Mouse (Mus musculus): ENCODE data around the gene Lurap1. TPM values are rescaled to one million over a fixed set of nuclear protein-coding genes. Genes with fewer than 3 reads are reported as not detected.

Lurap1 gene
- total and polyA plus RNA-seq, 2 experiments from 2014 or later, result 3.0 to 5.0 TPM

GRCm38 (mm10) chr4:116160769-116161168 is 9.6 kb upstream of the Lurap1 start:
- no peak overlapping the region for H3K4me3 ChIP-seq (ENCODE audit: low read depth, low read length)
- peak overlapping the region; percentile 42; the same call in 1 of the 2 replicates for H3K27ac ChIP-seq (ENCODE audit: low read depth, low read length)
- H3K27me3 ChIP-seq (ENCODE audit: insufficient read depth, low read length), result no peaks in the 10 kb centered on the region
- WGBS, result 71% methylated on average over 3 of the region's 3 CpGs
- no peak overlapping the region for H3K4me2 ChIP-seq (ENCODE audit: low read depth)
- no peak for TF ChIP-seq CTCF (IDR thresholded peaks at IDR 0.05; ENCODE audit: low read depth)
- DNase-seq (peak; percentile 35), ATAC-seq (peak; percentile 38)
- H3K9me3 ChIP-seq (ENCODE audit: low read length), result no peaks in the 10 kb centered on the region
- no peak overlapping the region for H3K9ac ChIP-seq
- peaks cover 37% of the 10 kb centered on the region for H3K36me3 ChIP-seq (ENCODE audit: insufficient read depth)
- no peaks in the 10 kb centered on the region for H3K4me1 ChIP-seq (ENCODE audit: insufficient read depth)

GRCm38 (mm10) chr4:116159912-116160311 is 8.8 kb upstream of the Lurap1 start:
- H3K4me3 ChIP-seq (ENCODE audit: low read depth, low read length), result no peak overlapping the region
- no peaks in the 10 kb centered on the region for H3K27me3 ChIP-seq (ENCODE audit: insufficient read depth, low read length)
- ATAC-seq (peak; percentile 89), DNase-seq (peak; percentile 78)
- peak; percentile 79 for TF ChIP-seq CTCF (IDR thresholded peaks at IDR 0.05; ENCODE audit: low read depth)
- no peak overlapping the region for H3K9ac ChIP-seq
- no peaks in the 10 kb centered on the region for H3K9me3 ChIP-seq (ENCODE audit: low read length)
- H3K27ac ChIP-seq (ENCODE audit: low read depth, low read length), result peak overlapping the region; percentile 42
- H3K4me1 ChIP-seq (ENCODE audit: insufficient read depth), result no peaks in the 10 kb centered on the region
- 0 out of 2 replicates have a peak overlapping the region, but pooled peaks have one; percentile 8 for H3K4me2 ChIP-seq (ENCODE audit: low read depth)
- 51% methylated on average over 3 of the region's 3 CpGs for WGBS
- H3K36me3 ChIP-seq (ENCODE audit: insufficient read depth), result peaks cover 45% of the 10 kb centered on the region

- ATAC-seq, result no peak
- TF ChIP-seq CTCF (IDR thresholded peaks at IDR 0.05; ENCODE audit: low read depth), result no peak
- DNase-seq, result no peak
- WGBS, result 92% methylated on average over 2 of the region's 2 CpGs
- no peaks in the 10 kb centered on the region for H3K4me1 ChIP-seq (ENCODE audit: insufficient read depth)
- H3K27me3 ChIP-seq (ENCODE audit: insufficient read depth, low read length), result no peaks in the 10 kb centered on the region
- no peak overlapping the region for H3K4me2 ChIP-seq (ENCODE audit: low read depth)
- H3K27ac ChIP-seq (ENCODE audit: low read depth, low read length), result no peak overlapping the region
- H3K9ac ChIP-seq, result no peak overlapping the region
- peaks cover 64% of the 10 kb centered on the region for H3K36me3 ChIP-seq (ENCODE audit: insufficient read depth)
- no peak overlapping the region for H3K4me3 ChIP-seq (ENCODE audit: low read depth, low read length)
- no peaks in the 10 kb centered on the region for H3K9me3 ChIP-seq (ENCODE audit: low read length)
Measured at GRCm38 (mm10) chr4:116157882-116158281, 6.7 kb upstream of the Lurap1 start.

GRCm38 (mm10) chr4:116152702-116153101 is 1.6 kb upstream of the Lurap1 start:
- H3K27ac ChIP-seq (ENCODE audit: low read depth, low read length), result no peak overlapping the region
- H3K27me3 ChIP-seq (ENCODE audit: insufficient read depth, low read length), result no peaks in the 10 kb centered on the region
- H3K9ac ChIP-seq, result no peak overlapping the region
- H3K4me1 ChIP-seq (ENCODE audit: insufficient read depth), result peaks cover 4% of the 10 kb centered on the region; the same call in 1 of the 2 replicates
- TF ChIP-seq CTCF (IDR thresholded peaks at IDR 0.05; ENCODE audit: low read depth), result no peak
- 95% methylated on average over 15 of the region's 15 CpGs for WGBS
- no peak overlapping the region for H3K4me2 ChIP-seq (ENCODE audit: low read depth)
- DNase-seq (no peak), ATAC-seq (no peak)
- no peaks in the 10 kb centered on the region for H3K9me3 ChIP-seq (ENCODE audit: low read length)
- no peak overlapping the region for H3K4me3 ChIP-seq (ENCODE audit: low read depth, low read length)
- peaks cover 58% of the 10 kb centered on the region for H3K36me3 ChIP-seq (ENCODE audit: insufficient read depth)

DNA sequence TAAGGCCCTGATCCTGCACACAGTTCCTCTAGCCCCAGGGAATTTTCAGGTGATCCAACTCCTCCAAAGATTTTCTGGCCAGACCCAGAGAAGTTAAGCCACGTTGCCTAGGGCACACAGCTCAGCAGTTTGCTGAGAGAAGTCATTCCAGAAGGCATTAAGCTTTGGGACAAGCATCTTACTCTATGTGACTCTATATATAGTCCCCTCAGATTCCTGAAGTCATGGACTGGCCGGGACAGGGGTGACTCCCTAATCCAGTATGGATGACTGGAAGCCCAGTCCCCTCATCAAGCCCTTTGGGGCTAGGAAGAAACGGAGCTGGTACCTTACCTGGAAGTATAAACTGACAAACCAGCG is 296 bp downstream of the Lurap1 start:
- Histone ChIP-seq H3K36me3 (ENCODE audit: insufficient read depth) (peaks cover 42% of the 10 kb centered on the region), H3K4me3 (ENCODE audit: low read depth, low read length) (peak overlapping the region; percentile 80), H3K27me3 (ENCODE audit: insufficient read depth, low read length) (no peaks in the 10 kb centered on the region), H3K9me3 (ENCODE audit: low read length) (no peaks in the 10 kb centered on the region), H3K4me2 (ENCODE audit: low read depth) (peak overlapping the region; percentile 66), H3K27ac (ENCODE audit: low read depth, low read length) (no peak overlapping the region), H3K9ac (peak overlapping the region; percentile 93), H3K4me1 (ENCODE audit: insufficient read depth) (peaks cover 4% of the 10 kb centered on the region; the same call in 1 of the 2 replicates)
- no peak for TF ChIP-seq CTCF (IDR thresholded peaks at IDR 0.05; ENCODE audit: low read depth)
- ATAC-seq (no peak), DNase-seq (no peak)
- 12% methylated on average over 4 of the region's 4 CpGs for WGBS

DNA sequence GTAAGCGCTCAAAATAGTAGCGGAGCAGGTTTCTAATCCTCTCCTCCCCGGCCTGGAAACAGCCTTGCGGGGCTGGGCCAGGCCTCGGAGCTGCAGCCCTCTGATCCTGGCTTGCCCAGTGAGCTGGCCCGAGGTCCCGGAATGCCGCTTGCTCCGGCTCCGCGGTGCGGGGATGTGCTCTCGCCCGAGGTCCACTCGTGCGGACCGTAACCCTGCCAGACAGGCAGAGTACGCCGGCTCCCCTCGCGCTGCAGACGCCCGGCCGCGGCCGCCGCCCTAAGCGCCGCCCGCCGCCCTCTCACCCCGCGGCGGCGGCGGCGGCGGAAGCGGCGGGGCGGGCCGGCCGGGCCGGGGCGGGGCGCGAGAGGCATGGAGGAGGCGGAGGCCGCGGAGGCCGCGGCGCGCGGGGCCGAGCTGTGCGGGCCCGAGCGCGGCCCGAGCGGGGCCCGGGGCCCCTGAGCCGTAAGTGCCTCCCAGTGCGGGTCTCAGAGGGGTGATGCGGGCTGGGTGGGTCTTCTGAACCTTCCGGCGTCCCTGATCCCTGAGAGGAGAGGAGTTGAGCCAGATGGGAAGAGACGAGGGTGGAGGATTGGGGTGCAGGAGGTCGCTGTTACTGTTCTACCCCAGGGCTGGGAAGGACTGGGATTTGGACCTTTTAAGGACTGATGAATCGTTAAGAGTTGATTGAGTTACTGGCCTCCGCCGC is 829 bp downstream of the Lurap1 start:
- Histone ChIP-seq H3K27ac (ENCODE audit: low read depth, low read length) (peak overlapping the region; percentile 89), H3K36me3 (ENCODE audit: insufficient read depth) (peaks cover 37% of the 10 kb centered on the region), H3K9me3 (ENCODE audit: low read length) (no peaks in the 10 kb centered on the region), H3K4me2 (ENCODE audit: low read depth) (peak overlapping the region; percentile 66), H3K4me1 (ENCODE audit: insufficient read depth) (peaks cover 4% of the 10 kb centered on the region; the same call in 1 of the 2 replicates), H3K9ac (peak overlapping the region; percentile 93), H3K4me3 (ENCODE audit: low read depth, low read length) (peak overlapping the region; percentile 80), H3K27me3 (ENCODE audit: insufficient read depth, low read length) (no peaks in the 10 kb centered on the region)
- ATAC-seq (peak; percentile 92), DNase-seq (peak; percentile 65)
- under 1% methylated on average over 38 of the region's 73 CpGs for WGBS
- TF ChIP-seq CTCF (IDR thresholded peaks at IDR 0.05; ENCODE audit: low read depth), result no peak

- Histone ChIP-seq H3K27ac (ENCODE audit: low read depth, low read length) (peak overlapping the region; percentile 89), H3K36me3 (ENCODE audit: insufficient read depth) (peaks cover 32% of the 10 kb centered on the region), H3K4me3 (ENCODE audit: low read depth, low read length) (peak overlapping the region; percentile 80), H3K4me2 (ENCODE audit: low read depth) (peak overlapping the region; percentile 66), H3K9me3 (ENCODE audit: low read length) (no peaks in the 10 kb centered on the region), H3K27me3 (ENCODE audit: insufficient read depth, low read length) (no peaks in the 10 kb centered on the region), H3K4me1 (ENCODE audit: insufficient read depth) (peaks cover 4% of the 10 kb centered on the region; the same call in 1 of the 2 replicates), H3K9ac (peak overlapping the region; percentile 93)
- DNase-seq (no peak), ATAC-seq (no peak; the same call in 1 of the 2 replicates)
- TF ChIP-seq CTCF (IDR thresholded peaks at IDR 0.05; ENCODE audit: low read depth), result no peak
- 17% methylated on average over 6 of the region's 6 CpGs for WGBS
Measured at GRCm38 (mm10) chr4:116149812-116150155, 1.4 kb downstream of the Lurap1 start.
